Mouse (Mus musculus) C2C12 (cell line): ENCODE measurements around the gene Tm4sf20. TPM values are rescaled to one million over a fixed set of nuclear protein-coding genes. Genes with fewer than 3 reads are reported as not detected.

ENCODE experiments used
- H3K27me3 ChIP-seq: one replicate; pipeline ENCODE4 v1.6.1; 2011; ENCODE audit not compliant: control insufficient read depth, insufficient read depth, insufficient read length
- H3K36me3 ChIP-seq: one replicate; pipeline ENCODE4 v1.6.1; 2011; ENCODE audit not compliant: control insufficient read depth, insufficient read depth
- H3K4me3 ChIP-seq: one replicate; pipeline ENCODE4 v1.5.1; 2011; ENCODE audit warnings: mild to moderate bottlenecking, control low read depth; ENCODE audit not compliant: poor library complexity, insufficient read depth, severe bottlenecking
- H3K79me2 ChIP-seq: one replicate; pipeline ENCODE4 v1.6.1; 2011; ENCODE audit not compliant: control insufficient read depth, insufficient read depth
- H3K79me3 ChIP-seq: one replicate; pipeline ENCODE4 v1.6.1; 2011; ENCODE audit warnings: low read depth, control low read depth
- H3ac ChIP-seq: one replicate; pipeline ENCODE3; 2011; ENCODE audit warnings: low read depth; ENCODE audit not compliant: control insufficient read depth, insufficient read length
- CEBPB ChIP-seq: IDR thresholded peaks from one replicate; pipeline ENCODE4 v1.6.1; 2011; ENCODE audit warnings: low read depth, mild to moderate bottlenecking, control low read depth, moderate library complexity
- CTCF ChIP-seq: IDR thresholded peaks from one replicate; pipeline ENCODE4 v1.5.1; 2011; ENCODE audit not compliant: control insufficient read depth, insufficient read depth, insufficient read length
- FOSL1 ChIP-seq: IDR thresholded peaks from one replicate; pipeline ENCODE4 v1.8.0; 2011; ENCODE audit warnings: mild to moderate bottlenecking, low read length; ENCODE audit not compliant: poor library complexity, insufficient read depth, severe bottlenecking
- MAX ChIP-seq: IDR thresholded peaks from one replicate; pipeline ENCODE4 v1.6.1; 2011; ENCODE audit warnings: mild to moderate bottlenecking, control low read depth
- MYOD1 ChIP-seq: IDR thresholded peaks from one replicate; pipeline ENCODE4 v1.6.1; 2011; ENCODE audit warnings: low read depth; ENCODE audit not compliant: control insufficient read depth, insufficient read length
- MYOG ChIP-seq: IDR thresholded peaks from one replicate; pipeline ENCODE4 v1.6.1; 2011; ENCODE audit not compliant: control insufficient read depth, insufficient read length; ENCODE audit errors: extremely low read depth
- USF1 ChIP-seq: IDR thresholded peaks from one replicate; pipeline ENCODE4 v1.6.1; 2011; ENCODE audit warnings: low read depth, mild to moderate bottlenecking, control low read depth, moderate library complexity
- polyA plus RNA-seq: library from polyadenylated mRNA; unstranded; fragments of >200 nt; fragmentation: generic; extraction: Trizol; gene quantifications from one replicate; pipeline ENCODE4 v1.2.1, GENCODE M21; 2012; ENCODE audit warnings: missing spikeins

Tm4sf20 gene
- polyA plus RNA-seq, 1 experiment, result not detected

DNA sequence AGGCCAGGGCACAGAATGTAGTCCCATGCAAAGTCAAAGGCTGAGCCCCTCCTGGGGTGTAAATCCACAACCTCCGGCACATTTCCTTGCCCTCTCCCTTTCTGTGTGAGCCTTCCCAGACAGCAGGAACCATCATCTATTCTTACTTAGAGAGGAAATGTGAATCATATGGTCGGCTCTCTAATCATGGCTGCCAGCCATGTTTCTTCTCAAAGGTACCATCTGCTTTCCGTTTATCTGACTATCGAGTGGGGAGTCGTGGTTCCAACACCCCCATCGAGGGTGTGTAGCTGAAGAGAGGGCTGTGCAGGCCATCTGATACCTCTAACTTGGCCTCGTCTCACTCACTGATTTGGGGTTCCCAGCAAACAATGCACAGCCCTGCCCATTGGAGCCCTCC lies 19.8 kb upstream of the Tm4sf20 start:
- H3ac ChIP-seq, result no peak overlapping the region
- H3K79me3 ChIP-seq, result no peaks in the 10 kb centered on the region
- no peaks in the 10 kb centered on the region for H3K79me2 ChIP-seq
- no peak for TF ChIP-seq MAX
- TF ChIP-seq USF1, result no peak
- TF ChIP-seq CEBPB, result no peak
- TF ChIP-seq CTCF, result no peak
- TF ChIP-seq MYOD1, result no peak
- TF ChIP-seq FOSL1, result no peak
- no peak for TF ChIP-seq MYOG
- no peaks in the 10 kb centered on the region for H3K27me3 ChIP-seq
- H3K36me3 ChIP-seq, result no peaks in the 10 kb centered on the region
- no peak overlapping the region for H3K4me3 ChIP-seq

- Histone ChIP-seq H3K27me3 (no peaks in the 10 kb centered on the region), H3K79me3 (no peaks in the 10 kb centered on the region), H3K4me3 (no peak overlapping the region), H3K79me2 (no peaks in the 10 kb centered on the region), H3ac (no peak overlapping the region), H3K36me3 (no peaks in the 10 kb centered on the region)
- TF ChIP-seq CTCF, result peak; percentile 49
- TF ChIP-seq MYOG, result no peak
These were observed 19.2 kb upstream of the Tm4sf20 start for GRCm38 (mm10) chr1:82787414-82787813.

GRCm38 (mm10) chr1:82785546-82785945 lies 17.3 kb upstream of the Tm4sf20 start:
- TF ChIP-seq CTCF, result no peak
- TF ChIP-seq MYOD1, result no peak
- no peak for TF ChIP-seq MAX
- TF ChIP-seq MYOG, result no peak
- no peak for TF ChIP-seq CEBPB
- no peak for TF ChIP-seq FOSL1
- TF ChIP-seq USF1, result no peak
- no peak overlapping the region for H3ac ChIP-seq
- no peaks in the 10 kb centered on the region for H3K36me3 ChIP-seq
- no peaks in the 10 kb centered on the region for H3K27me3 ChIP-seq
- no peaks in the 10 kb centered on the region for H3K79me3 ChIP-seq
- no peak overlapping the region for H3K4me3 ChIP-seq
- no peaks in the 10 kb centered on the region for H3K79me2 ChIP-seq

DNA sequence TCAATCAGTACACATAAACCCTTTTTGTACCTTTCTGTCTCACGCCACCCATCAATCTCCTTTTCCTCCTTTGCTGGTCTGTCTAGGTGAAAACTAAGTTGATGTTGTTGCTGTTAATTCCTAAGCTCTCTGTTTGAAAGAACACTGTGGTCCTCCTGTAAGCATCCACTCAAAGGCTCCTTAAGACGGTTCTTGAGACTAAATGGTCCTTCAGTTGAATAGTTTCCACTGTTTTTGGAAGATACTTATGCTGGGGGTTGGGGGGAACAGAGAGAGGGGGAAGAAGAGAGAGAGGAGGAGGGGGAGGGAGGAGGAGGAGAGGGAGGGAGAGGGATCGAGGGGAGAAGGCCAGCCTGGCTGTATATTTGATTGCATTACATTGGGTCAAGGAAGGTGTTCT lies 15.3 kb upstream of the Tm4sf20 start:
- no peaks in the 10 kb centered on the region for H3K79me2 ChIP-seq
- TF ChIP-seq MYOD1 (no peak), FOSL1 (no peak), CTCF (no peak), MYOG (no peak), MAX (no peak), CEBPB (no peak), USF1 (no peak)
- no peaks in the 10 kb centered on the region for H3K79me3 ChIP-seq
- no peak overlapping the region for H3ac ChIP-seq
- H3K4me3 ChIP-seq, result no peak overlapping the region
- no peaks in the 10 kb centered on the region for H3K36me3 ChIP-seq
- H3K27me3 ChIP-seq, result no peaks in the 10 kb centered on the region

DNA sequence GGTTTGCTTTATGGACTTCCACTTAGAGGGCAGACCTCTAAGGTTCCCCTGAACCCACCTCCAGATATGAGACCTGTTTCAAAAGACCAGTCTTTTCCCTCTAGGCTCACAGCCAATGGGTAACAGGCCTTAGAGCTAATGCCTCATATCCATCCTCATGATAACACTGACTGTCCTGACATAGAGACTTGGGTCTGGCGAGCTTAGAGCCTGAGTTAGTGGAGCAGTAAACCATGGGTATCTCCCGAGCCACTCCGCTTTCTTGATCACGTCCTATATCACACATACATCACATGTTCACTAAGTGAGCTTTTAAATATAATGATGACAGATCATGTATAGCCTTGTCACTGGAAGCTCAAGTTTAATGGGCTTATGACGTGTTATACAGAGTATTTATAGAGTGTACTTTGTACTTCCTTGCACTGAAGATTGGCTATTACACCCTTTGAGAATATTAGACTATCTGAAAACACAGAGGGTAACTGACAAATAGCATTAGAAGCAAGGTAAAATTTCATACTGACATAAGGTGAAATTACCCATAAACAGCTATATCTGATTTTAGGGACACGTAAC lies 11.2 kb upstream of the Tm4sf20 start:
- Histone ChIP-seq H3K36me3 (no peaks in the 10 kb centered on the region), H3K79me2 (no peaks in the 10 kb centered on the region), H3K4me3 (no peak overlapping the region), H3ac (no peak overlapping the region), H3K27me3 (no peaks in the 10 kb centered on the region), H3K79me3 (no peaks in the 10 kb centered on the region)
- no peak for TF ChIP-seq MYOG
- TF ChIP-seq CEBPB, result no peak
- no peak for TF ChIP-seq USF1
- TF ChIP-seq MYOD1, result no peak
- TF ChIP-seq MAX, result no peak
- no peak for TF ChIP-seq FOSL1
- TF ChIP-seq CTCF, result no peak

- Histone ChIP-seq H3K4me3 (no peak overlapping the region), H3K27me3 (no peaks in the 10 kb centered on the region)
These were observed 7.0 kb upstream of the Tm4sf20 start for GRCm38 (mm10) chr1:82775293-82775692.

More at GRCm38 (mm10) chr1:82775293-82775692, 7.0 kb upstream of the Tm4sf20 start:
- no peaks in the 10 kb centered on the region for H3K79me3 ChIP-seq
- no peaks in the 10 kb centered on the region for H3K79me2 ChIP-seq
- H3ac ChIP-seq, result no peak overlapping the region
- no peaks in the 10 kb centered on the region for H3K36me3 ChIP-seq
- TF ChIP-seq MAX, result no peak
- no peak for TF ChIP-seq FOSL1
- no peak for TF ChIP-seq CTCF
- no peak for TF ChIP-seq USF1
- no peak for TF ChIP-seq MYOD1
- no peak for TF ChIP-seq MYOG
- TF ChIP-seq CEBPB, result no peak
